Comparison of ENCODE assay signal across 10 mouse cellular contexts in genomic region chr2:164832032-164832747, GRCm38 (mm10). TPM values are rescaled to one million over a fixed set of nuclear protein-coding genes. Genes with fewer than 3 reads are reported as not detected.
DNase-seq lines count a peak whose midpoint lies in the region; ATAC-seq and TF ChIP-seq lines count a peak whose summit lies in the region.
"Had no signal": no experiment of that assay in that cellular context is flagged by ENCODE, and none has a peak within 500 bp of the region (broad histone marks: within the 10 kb centered on the region; RNA-seq: fewer than 3 reads in every experiment).

No protein-coding gene starts in this region.

- no peaks in the 10 kb centered on the region for H3K27me3 ChIP-seq in hindbrain, embryonic 16.5 days (replicated peaks; ENCODE audit: control insufficient read depth, insufficient read depth, low read length)

- peaks cover 17% of the 10 kb centered on the region for H3K4me1 ChIP-seq in hindbrain, embryonic 16.5 days (ENCODE audit: control insufficient read depth, insufficient read depth, low read depth, low read length)

- peaks cover 7% of the 10 kb centered on the region for H3K36me3 ChIP-seq in hindbrain, embryonic 16.5 days (ENCODE audit: control insufficient read depth, insufficient read depth, low read length)

- no peak; the same call in 1 of the 2 replicates for ATAC-seq in hindbrain, embryonic 16.5 days
- 0 out of 2 replicates have a peak, but pooled peaks have one; percentile 0 for ATAC-seq in monocyte, adult 5-6 weeks (replicated peaks; ENCODE audit: insufficient number of reproducible peaks, low FRiP score, low TSS enrichment, poor library complexity, severe bottlenecking)

- H3K9me3 ChIP-seq in hindbrain, embryonic 16.5 days (ENCODE audit: control insufficient read depth, low read length) = no peaks in the 10 kb centered on the region

- H3K27ac ChIP-seq in layer of hippocampus, adult 2 months = peak overlapping the region; percentile 93
- peak overlapping the region; percentile 78 for H3K27ac ChIP-seq in hindbrain, embryonic 16.5 days (ENCODE audit: low read depth, low read length)

- no peak for DNase-seq in layer of hippocampus, adult 2 months (ENCODE audit: low spot score in 2 of 2)
- no peak for DNase-seq in layer of hippocampus, adult 11-12 months (ENCODE audit: low spot score)
- peak; percentile 59 to 73 for DNase-seq in cerebellum, postnatal 14 days
- no peak for DNase-seq in right cerebral cortex, postnatal 36 days (ENCODE audit: low spot score in 2 of 2)
- DNase-seq in gastrocnemius, postnatal 4 days (ENCODE audit: low spot score in 2 of 2) = no peak
- DNase-seq in ovary, postnatal 36 days (ENCODE audit: low spot score) = no peak

- peak overlapping the region; percentile 99 for H3K4me2 ChIP-seq in hindbrain, embryonic 16.5 days (ENCODE audit: low read length)

- TF ChIP-seq CTCF in layer of hippocampus, adult 2 months (conservative IDR thresholded peaks at IDR 0.05) = no peak

- peak overlapping the region; percentile 85 for H3K4me3 ChIP-seq in layer of hippocampus, adult 2 months
- H3K4me3 ChIP-seq in hindbrain, embryonic 16.5 days (ENCODE audit: low read length) = peak overlapping the region; percentile 69

- H3K9ac ChIP-seq in hindbrain, embryonic 16.5 days (ENCODE audit: low read depth, low read length) = peak overlapping the region; percentile 79

- WGBS in hindbrain, embryonic 16.5 days = 57% methylated on average over 16 of the region's 16 CpGs

RNA-seq across cellular contexts. Expression of gene Ctsa, which starts 0.5 kb away (rescaled TPM):
- total RNA-seq in layer of hippocampus, adult 2 months (2021) = 100 to 1,000 TPM; 103 to 108 TPM
- polyA plus RNA-seq in hindbrain, embryonic 16.5 days (2015; fragmentation: Nextera tagmentation; extraction: Ambion mirVana) = 108 and 114 TPM in 2 replicates
- total RNA-seq in monocyte, adult 5-6 weeks (2017) = 283 to 459 TPM (median 330 TPM) in 3 replicates
- total RNA-seq in gastrocnemius, postnatal 4 days (2021) = 10 to 100 TPM; 75.0 to 82.3 TPM

RNA-seq across cellular contexts. Expression of gene Neurl2, which starts 1.1 kb away (rescaled TPM):
- 1 to 10 TPM; 2.8 to 3.6 TPM for total RNA-seq in layer of hippocampus, adult 2 months (2021)
- 6.7 and 7.8 TPM in 2 replicates for polyA plus RNA-seq in hindbrain, embryonic 16.5 days (2015; fragmentation: Nextera tagmentation; extraction: Ambion mirVana)
- total RNA-seq in monocyte, adult 5-6 weeks (2017) = 0.97 to 3.0 TPM (median 2.3 TPM) in 3 replicates
- total RNA-seq in gastrocnemius, postnatal 4 days (2021) = 10 to 100 TPM; 38.5 to 41.9 TPM

RNA-seq across cellular contexts. Expression of gene Spata25, which starts 3.9 kb away (rescaled TPM):
- under 1 TPM; 0.47 to 0.79 TPM for total RNA-seq in layer of hippocampus, adult 2 months (2021)
- not detected in 2 replicates for polyA plus RNA-seq in hindbrain, embryonic 16.5 days (2015; fragmentation: Nextera tagmentation; extraction: Ambion mirVana)
- total RNA-seq in monocyte, adult 5-6 weeks (2017) = not detected in 3 replicates
- total RNA-seq in gastrocnemius, postnatal 4 days (2021) = 1 to 10 TPM; 1.2 to 1.9 TPM
- total RNA-seq: neutrophil, adult 5-6 weeks had no signal
- polyA plus RNA-seq: brain, embryonic 14.5 days had no signal

RNA-seq across cellular contexts. Expression of gene Zswim1, which starts 9.7 kb away (rescaled TPM):
- 10 to 100 TPM; 23.6 to 25.2 TPM for total RNA-seq in layer of hippocampus, adult 2 months (2021)
- 26.1 and 32.7 TPM in 2 replicates for polyA plus RNA-seq in hindbrain, embryonic 16.5 days (2015; fragmentation: Nextera tagmentation; extraction: Ambion mirVana)
- 0.67 to 1.8 TPM (median 1.7 TPM) in 3 replicates for total RNA-seq in monocyte, adult 5-6 weeks (2017)
- 1 to 10 TPM; 4.7 to 5.9 TPM for total RNA-seq in gastrocnemius, postnatal 4 days (2021)

RNA-seq across cellular contexts. Expression of gene Pltp, which starts 25.3 kb away (rescaled TPM):
- 10 to 100 TPM; 67.4 to 86.9 TPM for total RNA-seq in layer of hippocampus, adult 2 months (2021)
- polyA plus RNA-seq in hindbrain, embryonic 16.5 days (2015; fragmentation: Nextera tagmentation; extraction: Ambion mirVana) = 127 and 140 TPM in 2 replicates
- 37.3 to 58.3 TPM (median 46.8 TPM) in 3 replicates for total RNA-seq in monocyte, adult 5-6 weeks (2017)
- 10 to 100 TPM in 1 of 2 experiments, 1 to 10 TPM in 1; 9.5 to 15.5 TPM for total RNA-seq in gastrocnemius, postnatal 4 days (2021)

Comparison
In these comparisons a context has a peak if more than half of its experiments do, and no peak if none do; other contexts are left out.
1. DNase-seq: peak in cerebellum, postnatal 14 days (2 of 2); none in layer of hippocampus, adult 2 months (0 of 2), layer of hippocampus, adult 11-12 months (single experiment), right cerebral cortex, postnatal 36 days (0 of 2), gastrocnemius, postnatal 4 days (0 of 2) and ovary, postnatal 36 days (single experiment).